Mouse (Mus musculus) heart, postnatal 4 days (tissue): Measurements from ENCODE around the gene Atad3a. TPM values are rescaled to one million over a fixed set of nuclear protein-coding genes. Genes with fewer than 3 reads are reported as not detected.

Experiments used
- DNase-seq: peaks from one replicate; pipeline ENCODE4 v3.0.0; 2021
- microRNA-seq, 2 experiments: library from miRNA; unstranded; fragments of <30 nt; microRNA quantifications; one replicate each; pipeline ENCODE4 v1.2.0; 2021 to 2022
- total RNA-seq, 2 experiments: library from RNA; stranded (reverse); gene quantifications; 2 replicates each; pipeline ENCODE4 v1.2.3; 2021

The Atad3a gene
- total RNA-seq, 2 experiments from 2014 or later = 82.7 to 89.7 TPM

- DNase-seq = peak; percentile 67
These were observed 66.8 kb downstream of the Atad3a start, which contains the start of gene Fndc10 for GRCm38 (mm10) chr4:155694111-155694481. Fndc10 (plus strand) TSS chr4:155694342.

- no peak for DNase-seq
These were observed 68.5 kb downstream of the Atad3a start for GRCm38 (mm10) chr4:155692421-155692820.

Small RNAs within 50 kb of the gene (microRNA-seq; reads per million reads assigned to microRNA genes)
- gene Gm27743 = 0 reads per million in 2 experiments

Other genes with a start within 250 kb of the Atad3a start
- gene Nadk, start 198.7 kb downstream of the Atad3a start, total RNA-seq = 10 to 100 TPM; 33.6 to 36.3 TPM
- gene Slc35e2, start 159.7 kb downstream of the Atad3a start, total RNA-seq = 10 to 100 TPM; 15.6 to 16.5 TPM
- gene Cdk11b, start 136.2 kb downstream of the Atad3a start, total RNA-seq = 10 to 100 TPM; 30.1 to 32.3 TPM
- not detected for gene Gm10563, start 115.7 kb downstream of the Atad3a start, total RNA-seq
- 10 to 100 TPM; 32.3 to 33.1 TPM for gene Mmp23, start 107.7 kb downstream of the Atad3a start, total RNA-seq
- gene Mib2, start 91.9 kb downstream of the Atad3a start, total RNA-seq = 10 to 100 TPM; 15.9 to 17.7 TPM
- 1 to 10 TPM; 3.5 to 4.7 TPM for gene Fndc10, start 66.8 kb downstream of the Atad3a start, total RNA-seq
- gene Ssu72, start 56.3 kb downstream of the Atad3a start, total RNA-seq = 10 to 100 TPM; 60.3 to 64.9 TPM
- under 1 TPM; 0.36 to 0.43 TPM for gene Tmem240, start 26.3 kb downstream of the Atad3a start, total RNA-seq
- 10 to 100 TPM; 11.5 to 12.5 TPM for gene Vwa1, start 13.6 kb upstream of the Atad3a start, total RNA-seq
- 1 to 10 TPM; 4.6 to 4.9 TPM for gene Tmem88b, start 24.8 kb upstream of the Atad3a start, total RNA-seq
- not detected for gene Ankrd65, start 29.3 kb upstream of the Atad3a start, total RNA-seq
- 10 to 100 TPM; 78.1 to 95.5 TPM for gene Mrpl20, start 41.8 kb upstream of the Atad3a start, total RNA-seq
- 10 to 100 TPM; 58.2 to 59.4 TPM for gene Ccnl2, start 51.4 kb upstream of the Atad3a start, total RNA-seq
- 10 to 100 TPM; 78.9 to 84.2 TPM for gene Aurkaip1, start 70.2 kb upstream of the Atad3a start, total RNA-seq
- 10 to 100 TPM; 49.4 to 49.5 TPM for gene Mxra8, start 78.6 kb upstream of the Atad3a start, total RNA-seq
- gene Dvl1, start 86.3 kb upstream of the Atad3a start, total RNA-seq = 10 to 100 TPM; 32.8 to 33.2 TPM
- gene Tas1r3, start 102.3 kb upstream of the Atad3a start, total RNA-seq = under 1 TPM; 0.14 to 0.20 TPM
- 10 to 100 TPM in 1 of 2 experiments, 1 to 10 TPM in 1; 6.6 to 11.2 TPM for gene Cptp, start 108.3 kb upstream of the Atad3a start, total RNA-seq
- 10 to 100 TPM; 16.0 to 19.2 TPM for gene Ints11, start 108.5 kb upstream of the Atad3a start, total RNA-seq
- gene Pusl1, start 130.7 kb upstream of the Atad3a start, total RNA-seq = 10 to 100 TPM; 18.3 to 23.1 TPM
- 10 to 100 TPM; 16.9 to 21.4 TPM for gene Acap3, start 130.7 kb upstream of the Atad3a start, total RNA-seq
- 10 to 100 TPM; 72.4 to 81.4 TPM for gene Ube2j2, start 182.7 kb upstream of the Atad3a start, total RNA-seq
- 10 to 100 TPM; 14.7 to 15.2 TPM for gene C1qtnf12, start 201.2 kb upstream of the Atad3a start, total RNA-seq
- 1 to 10 TPM; 4.1 to 4.5 TPM for gene B3galt6, start 231.6 kb upstream of the Atad3a start, total RNA-seq
- gene Sdf4, start 231.8 kb upstream of the Atad3a start, total RNA-seq = 100 to 1,000 TPM; 107 to 109 TPM